Mouse (Mus musculus): Measurements from ENCODE around the gene Abcg1.

The Abcg1 gene

GRCm38 (mm10) chr17:31040421-31040820 lies 17.1 kb upstream of the Abcg1 start:
- no peak for DNase-seq (ENCODE audit: low spot score in 2 of 2)

GRCm38 (mm10) chr17:31042751-31043150 lies 14.7 kb upstream of the Abcg1 start:
- DNase-seq (ENCODE audit: low spot score in 2 of 2) = no peak

- peak in 1 of 2 experiments; percentile 51 for DNase-seq (ENCODE audit: low spot score in 2 of 2)
These were observed 643 bp downstream of the Abcg1 start for GRCm38 (mm10) chr17:31057891-31058744.

GRCm38 (mm10) chr17:31058745-31059085 lies 1.2 kb downstream of the Abcg1 start:
- DNase-seq (ENCODE audit: low spot score in 2 of 2) = peak; percentile 80 to 88

GRCm38 (mm10) chr17:31060196-31060587 lies 2.7 kb downstream of the Abcg1 start:
- no peak for DNase-seq (ENCODE audit: low spot score in 2 of 2)

GRCm38 (mm10) chr17:31060588-31061345 lies 3.3 kb downstream of the Abcg1 start:
- peak; percentile 63 to 71 for DNase-seq (ENCODE audit: low spot score in 2 of 2)

- DNase-seq (ENCODE audit: low spot score in 2 of 2) = no peak
These were observed 4.0 kb downstream of the Abcg1 start for GRCm38 (mm10) chr17:31061346-31062095.

- no peak for DNase-seq (ENCODE audit: low spot score in 2 of 2)
These were observed 8.6 kb downstream of the Abcg1 start for GRCm38 (mm10) chr17:31066058-31066457.

GRCm38 (mm10) chr17:31067051-31067450 lies 9.6 kb downstream of the Abcg1 start:
- DNase-seq (ENCODE audit: low spot score in 2 of 2) = peak; percentile 89 to 91

GRCm38 (mm10) chr17:31069121-31069520 lies 11.6 kb downstream of the Abcg1 start:
- no peak for DNase-seq (ENCODE audit: low spot score in 2 of 2)

GRCm38 (mm10) chr17:31069845-31070244 lies 12.4 kb downstream of the Abcg1 start:
- DNase-seq (ENCODE audit: low spot score in 2 of 2) = no peak

GRCm38 (mm10) chr17:31070403-31071185 lies 13.1 kb downstream of the Abcg1 start:
- no peak for DNase-seq (ENCODE audit: low spot score in 2 of 2)

- DNase-seq (ENCODE audit: low spot score in 2 of 2) = no peak
These were observed 14.2 kb downstream of the Abcg1 start for GRCm38 (mm10) chr17:31071421-31072301.

- DNase-seq (ENCODE audit: low spot score in 2 of 2) = no peak
These were observed 15.4 kb downstream of the Abcg1 start for GRCm38 (mm10) chr17:31072872-31073271.

- DNase-seq (ENCODE audit: low spot score in 2 of 2) = peak; percentile 90 to 92
These were observed 16.0 kb downstream of the Abcg1 start for GRCm38 (mm10) chr17:31073273-31074052.

GRCm38 (mm10) chr17:31074053-31074590 lies 16.6 kb downstream of the Abcg1 start:
- DNase-seq (ENCODE audit: low spot score in 2 of 2) = no peak

- peak; percentile 77 to 86 for DNase-seq (ENCODE audit: low spot score in 2 of 2)
These were observed 17.2 kb downstream of the Abcg1 start for GRCm38 (mm10) chr17:31074666-31075065.

- peak; percentile 76 to 80 for DNase-seq (ENCODE audit: low spot score in 2 of 2)
These were observed 18.0 kb downstream of the Abcg1 start for GRCm38 (mm10) chr17:31075471-31075870.

- peak; percentile 51 to 61 for DNase-seq (ENCODE audit: low spot score in 2 of 2)
These were observed 20.1 kb downstream of the Abcg1 start for GRCm38 (mm10) chr17:31077561-31077960.
